Mouse (Mus musculus) heart, embryonic 14.5 days (tissue): ENCODE results near the gene Capns1. TPM values are rescaled to one million over a fixed set of nuclear protein-coding genes. Genes with fewer than 3 reads are reported as not detected.

Experiments used
- ATAC-seq: fragments of 200-750 bp; cut with Nextera tagmentation; 2 replicates; pipeline ENCODE4 v1.8.0; 2017; ENCODE audit warnings: low read depth, moderate TSS enrichment; ENCODE audit not compliant: insufficient number of reproducible peaks, insufficient read depth, low FRiP score
- H3K27ac ChIP-seq, 2 experiments: fragments of 200-500 bp in 1 of 2; fragments of 300-500 bp in 1 of 2; sonication (generic) in 1 of 2; replicated peaks in 1 of 2; 2 replicates each; pipeline ENCODE4 v1.5.1; 2012 to 2014; ENCODE audit warnings: low read depth in 2 of 2, low read length in 2 of 2, control low read depth in 1 of 2, mild to moderate bottlenecking in 1 of 2, mixed read lengths in 1 of 2; ENCODE audit not compliant: control insufficient read depth in 1 of 2, insufficient read depth in 1 of 2
- H3K27me3 ChIP-seq: fragments of 300-500 bp; sonication (generic); 2 replicates; pipeline ENCODE4 v1.6.1; 2014; ENCODE audit warnings: mild to moderate bottlenecking, low read length, control low read depth; ENCODE audit not compliant: control insufficient read depth, insufficient read depth
- H3K36me3 ChIP-seq: fragments of 300-500 bp; sonication (generic); 2 replicates; pipeline ENCODE4 v1.6.1; 2014; ENCODE audit warnings: mild to moderate bottlenecking, control low read depth, low read length, mixed read lengths; ENCODE audit not compliant: control insufficient read depth, insufficient read depth
- H3K4me1 ChIP-seq, 2 experiments: fragments of 200-500 bp in 1 of 2; fragments of 300-500 bp in 1 of 2; sonication (generic) in 1 of 2; 2 replicates each; pipeline ENCODE4 v1.6.1; 2012 to 2014; ENCODE audit warnings: low read length in 2 of 2, control low read depth in 1 of 2, mixed read lengths in 1 of 2; ENCODE audit not compliant: control insufficient read depth in 2 of 2, insufficient read depth in 2 of 2
- H3K4me2 ChIP-seq: fragments of 300-500 bp; sonication (generic); 2 replicates; pipeline ENCODE4 v1.6.1; 2014; ENCODE audit warnings: mild to moderate bottlenecking, low read length
- H3K4me3 ChIP-seq, 2 experiments: fragments of 200-500 bp in 1 of 2; fragments of 300-500 bp in 1 of 2; sonication (generic) in 1 of 2; 2 replicates each; pipeline ENCODE4 v1.5.1; 2012 to 2014; ENCODE audit warnings: low read length in 2 of 2, mild to moderate bottlenecking in 2 of 2, control low read depth in 1 of 2, low read depth in 1 of 2, moderate library complexity in 1 of 2; ENCODE audit not compliant: control insufficient read depth in 1 of 2, insufficient read depth in 1 of 2
- H3K9ac ChIP-seq: fragments of 300-500 bp; sonication (generic); 2 replicates; pipeline ENCODE4 v1.6.1; 2014; ENCODE audit warnings: mild to moderate bottlenecking, low read length
- H3K9me3 ChIP-seq: fragments of 300-500 bp; sonication (generic); 2 replicates; pipeline ENCODE4 v1.6.1; 2016; ENCODE audit warnings: low read length, control low read depth; ENCODE audit not compliant: control insufficient read depth
- WGBS: fragments of 180-500 bp; shearing (Covaris S2); extraction: QIAGEN DNeasy Blood & Tissue Kit; methylation state at CpG from one replicate; pipeline ENCODE4 v1.1.7; 2014; 5-methylcytosine and 5-hydroxymethylcytosine counted together
- polyA plus RNA-seq: library from polyadenylated mRNA; unstranded; fragments of >200 nt; fragmentation: Nextera tagmentation; extraction: Ambion mirVana; gene quantifications from 2 replicates; pipeline ENCODE4 v1.2.1, GENCODE M21; 2014

Gene Capns1
- polyA plus RNA-seq, 1 experiment from 2014 or later, result 73.7 TPM

- Histone ChIP-seq H3K36me3 (peaks cover 48% of the 10 kb centered on the region), H3K27me3 (no peaks in the 10 kb centered on the region), H3K27ac (peak within 1 kb of the TSS; percentile 91 to 96), H3K9ac (peak within 1 kb of the TSS; percentile 88), H3K4me3 (peak within 1 kb of the TSS; percentile 79 to 86), H3K9me3 (no peaks in the 10 kb centered on the region), H3K4me1 (peaks cover 3 to 10% of the 10 kb centered on the region in 2 experiments; a peak in 3 of 4 replicates), H3K4me2 (peak within 1 kb of the TSS; percentile 92)
- WGBS, result under 1% methylated on average over 67 of the region's 67 CpGs
- ATAC-seq, result peak; percentile 93
Observed at GRCm38 (mm10) chr7:30231669-30232454, 33.3 kb upstream of the Capns1 start, which contains the start of the genes Polr2i and Tbcb. Polr2i (plus strand) TSS chr7:30231948. Tbcb (minus strand) TSS chr7:30232272.

GRCm38 (mm10) chr7:30231328-30231668, 32.7 kb upstream of the Capns1 start:
- peaks cover 3 to 10% of the 10 kb centered on the region in 2 experiments; a peak in 3 of 4 replicates for H3K4me1 ChIP-seq
- 0 out of 4 replicates have a peak overlapping the region, but pooled peaks of 1 of the 2 experiments have one; percentile 8 for H3K27ac ChIP-seq
- no peak for ATAC-seq
- H3K9me3 ChIP-seq, result no peaks in the 10 kb centered on the region
- H3K4me2 ChIP-seq, result peak overlapping the region; percentile 72
- H3K9ac ChIP-seq, result peak overlapping the region; percentile 65
- no peaks in the 10 kb centered on the region for H3K27me3 ChIP-seq
- WGBS, result 0% methylated on average over 16 of the region's 16 CpGs
- H3K36me3 ChIP-seq, result peaks cover 53% of the 10 kb centered on the region
- H3K4me3 ChIP-seq, result peak overlapping the region; percentile 67 to 86

- no peak for ATAC-seq
- H3K4me3 ChIP-seq, result no peak overlapping the region
- no peak overlapping the region for H3K27ac ChIP-seq
- peaks cover under 1 to 2% of the 10 kb centered on the region in 2 experiments; a peak in 3 of 4 replicates for H3K4me1 ChIP-seq
- no peak overlapping the region for H3K9ac ChIP-seq
- no peak overlapping the region for H3K4me2 ChIP-seq
- H3K9me3 ChIP-seq, result no peaks in the 10 kb centered on the region
- no peaks in the 10 kb centered on the region for H3K27me3 ChIP-seq
- WGBS, result 92% methylated on average over 12 of the region's 12 CpGs
- H3K36me3 ChIP-seq, result peaks cover 54% of the 10 kb centered on the region
Observed at GRCm38 (mm10) chr7:30224206-30224605, 25.6 kb upstream of the Capns1 start.

- Histone ChIP-seq H3K4me1 (peaks cover 4 to 5% of the 10 kb centered on the region in 2 experiments; a peak in 3 of 4 replicates), H3K27me3 (no peaks in the 10 kb centered on the region), H3K36me3 (peaks cover 37% of the 10 kb centered on the region), H3K9ac (no peak overlapping the region), H3K9me3 (no peaks in the 10 kb centered on the region), H3K27ac (no peak overlapping the region), H3K4me2 (no peak overlapping the region), H3K4me3 (no peak overlapping the region)
- 89% methylated on average over 5 of the region's 5 CpGs for WGBS
- ATAC-seq, result no peak
Observed at GRCm38 (mm10) chr7:30222205-30222604, 23.6 kb upstream of the Capns1 start.

GRCm38 (mm10) chr7:30221433-30221832, 22.8 kb upstream of the Capns1 start:
- H3K27ac ChIP-seq, result no peak overlapping the region
- H3K9me3 ChIP-seq, result no peaks in the 10 kb centered on the region
- no peak overlapping the region for H3K4me3 ChIP-seq
- no peak overlapping the region for H3K9ac ChIP-seq
- 82% methylated on average over 3 of the region's 3 CpGs for WGBS
- ATAC-seq, result no peak
- H3K4me2 ChIP-seq, result no peak overlapping the region
- H3K4me1 ChIP-seq, result peaks cover 5 to 7% of the 10 kb centered on the region in 2 experiments
- H3K36me3 ChIP-seq, result peaks cover 30% of the 10 kb centered on the region
- no peaks in the 10 kb centered on the region for H3K27me3 ChIP-seq

GRCm38 (mm10) chr7:30220008-30220356, 21.4 kb upstream of the Capns1 start:
- no peaks in the 10 kb centered on the region for H3K27me3 ChIP-seq
- peak overlapping the region; percentile 80 for H3K9ac ChIP-seq
- WGBS, result 22% methylated on average over 11 of the region's 11 CpGs
- peaks cover 18% of the 10 kb centered on the region for H3K36me3 ChIP-seq
- peak overlapping the region in 1 of 2 experiments; percentile 51; a peak in 1 of 4 replicates for H3K27ac ChIP-seq
- ATAC-seq, result no peak
- H3K4me2 ChIP-seq, result peak overlapping the region; percentile 89
- no peaks in the 10 kb centered on the region for H3K9me3 ChIP-seq
- peaks cover 5 to 7% of the 10 kb centered on the region in 2 experiments for H3K4me1 ChIP-seq
- H3K4me3 ChIP-seq, result peak overlapping the region; percentile 50 to 58

- peak overlapping the region; percentile 80 for H3K9ac ChIP-seq
- H3K9me3 ChIP-seq, result no peaks in the 10 kb centered on the region
- no peaks in the 10 kb centered on the region for H3K27me3 ChIP-seq
- H3K4me1 ChIP-seq, result peaks cover 5 to 7% of the 10 kb centered on the region in 2 experiments
- peak overlapping the region; percentile 20 to 51; a peak in 3 of 4 replicates for H3K27ac ChIP-seq
- 1% methylated on average over 16 of the region's 16 CpGs for WGBS
- peak overlapping the region; percentile 89 for H3K4me2 ChIP-seq
- peak overlapping the region; percentile 50 to 58 for H3K4me3 ChIP-seq
- peaks cover 16% of the 10 kb centered on the region for H3K36me3 ChIP-seq
- peak; percentile 36 for ATAC-seq
Observed at GRCm38 (mm10) chr7:30219293-30220007, 20.8 kb upstream of the Capns1 start.
